Mouse (Mus musculus) intestine, embryonic 15.5 days (tissue): ENCODE data around the gene Tmem72. TPM values are rescaled to one million over a fixed set of nuclear protein-coding genes. Genes with fewer than 3 reads are reported as not detected.

Source experiments
- ATAC-seq: fragments of 200-750 bp; cut with Nextera tagmentation; 2 replicates; pipeline ENCODE4 v1.8.0; 2017; ENCODE audit warnings: moderate TSS enrichment, moderate library complexity
- H3K27ac ChIP-seq: fragments of 300-500 bp; sonication (generic); 2 replicates; pipeline ENCODE4 v1.5.1; 2015; ENCODE audit warnings: mild to moderate bottlenecking, inconsistent platforms
- H3K27me3 ChIP-seq: fragments of 300-500 bp; sonication (generic); replicated peaks from 2 replicates; pipeline ENCODE4 v1.6.1; 2015; ENCODE audit warnings: inconsistent platforms
- H3K36me3 ChIP-seq: fragments of 300-500 bp; sonication (generic); 2 replicates; pipeline ENCODE4 v1.6.1; 2015; ENCODE audit warnings: inconsistent platforms
- H3K4me1 ChIP-seq: fragments of 300-500 bp; sonication (generic); replicated peaks from 2 replicates; pipeline ENCODE4 v1.6.1; 2015; ENCODE audit warnings: inconsistent platforms
- H3K4me2 ChIP-seq: fragments of 300-500 bp; sonication (generic); replicated peaks from 2 replicates; pipeline ENCODE4 v1.6.1; 2015; ENCODE audit warnings: mild to moderate bottlenecking, inconsistent platforms
- H3K4me3 ChIP-seq: fragments of 300-500 bp; sonication (generic); replicated peaks from 2 replicates; pipeline ENCODE4 v1.5.1; 2015; ENCODE audit warnings: inconsistent platforms
- H3K9ac ChIP-seq: fragments of 300-500 bp; sonication (generic); 2 replicates; pipeline ENCODE4 v1.6.1; 2015; ENCODE audit warnings: inconsistent platforms
- H3K9me3 ChIP-seq: fragments of 300-500 bp; sonication (generic); 2 replicates; pipeline ENCODE4 v1.6.1; 2016; ENCODE audit warnings: inconsistent platforms
- WGBS: fragments of 180-500 bp; shearing (Covaris S2); methylation state at CpG from one replicate; pipeline ENCODE4 v1.1.7; 2015; 5-methylcytosine and 5-hydroxymethylcytosine counted together
- polyA plus RNA-seq: library from polyadenylated mRNA; unstranded; fragments of >200 nt; fragmentation: Nextera tagmentation; extraction: Ambion mirVana; gene quantifications from 2 replicates; pipeline ENCODE4 v1.2.1, GENCODE M21; 2015

Gene Tmem72
- polyA plus RNA-seq, 1 experiment from 2014 or later, result 0.01 TPM

GRCm38 (mm10) chr6:116664031-116664430, 52.7 kb downstream of the Tmem72 start:
- Histone ChIP-seq H3K9me3 (no peaks in the 10 kb centered on the region), H3K9ac (no peak overlapping the region), H3K36me3 (no peaks in the 10 kb centered on the region), H3K4me2 (no peak overlapping the region), H3K27me3 (no peaks in the 10 kb centered on the region), H3K4me3 (no peak overlapping the region), H3K4me1 (no peaks in the 10 kb centered on the region), H3K27ac (0 out of 2 replicates have a peak overlapping the region, but pooled peaks have one; percentile 17)
- 83% methylated on average over 6 of the region's 6 CpGs for WGBS
- ATAC-seq, result no peak

DNA sequence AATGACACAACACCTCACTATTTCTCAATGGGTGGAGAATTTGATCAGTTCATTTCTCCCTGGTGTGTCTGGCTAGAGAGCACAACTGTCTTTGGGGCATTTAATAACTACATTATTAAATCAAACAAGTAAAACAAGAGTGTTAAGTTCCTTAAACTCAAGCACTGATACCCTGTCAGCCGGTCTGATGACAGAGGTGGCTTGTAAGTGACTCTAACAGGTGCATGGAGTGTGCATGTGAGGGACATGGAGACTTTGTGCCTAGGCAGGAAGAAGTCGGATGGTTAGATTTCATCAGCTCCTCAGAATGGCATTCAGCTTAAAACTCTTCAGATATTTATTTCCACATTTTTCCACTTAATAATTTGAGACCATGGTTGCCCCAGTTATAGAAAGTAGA, 53.3 kb downstream of the Tmem72 start:
- H3K9me3 ChIP-seq, result no peaks in the 10 kb centered on the region
- H3K27me3 ChIP-seq, result no peaks in the 10 kb centered on the region
- H3K27ac ChIP-seq, result no peak overlapping the region
- H3K4me2 ChIP-seq, result no peak overlapping the region
- no peak overlapping the region for H3K4me3 ChIP-seq
- H3K9ac ChIP-seq, result no peak overlapping the region
- ATAC-seq, result no peak
- no peaks in the 10 kb centered on the region for H3K36me3 ChIP-seq
- no peaks in the 10 kb centered on the region for H3K4me1 ChIP-seq
- WGBS, result 84% methylated on average over 2 of the region's 2 CpGs

- no peak overlapping the region for H3K4me2 ChIP-seq
- peaks cover 11% of the 10 kb centered on the region; the same call in 1 of the 2 replicates for H3K4me1 ChIP-seq
- no peak overlapping the region for H3K9ac ChIP-seq
- H3K27ac ChIP-seq, result no peak overlapping the region
- peak; percentile 67 for ATAC-seq
- no peaks in the 10 kb centered on the region for H3K9me3 ChIP-seq
- H3K27me3 ChIP-seq, result no peaks in the 10 kb centered on the region
- no peak overlapping the region for H3K4me3 ChIP-seq
- 59% methylated on average over 9 of the region's 9 CpGs for WGBS
- no peaks in the 10 kb centered on the region for H3K36me3 ChIP-seq
These were observed 62.8 kb downstream of the Tmem72 start for GRCm38 (mm10) chr6:116653684-116654454.

DNA sequence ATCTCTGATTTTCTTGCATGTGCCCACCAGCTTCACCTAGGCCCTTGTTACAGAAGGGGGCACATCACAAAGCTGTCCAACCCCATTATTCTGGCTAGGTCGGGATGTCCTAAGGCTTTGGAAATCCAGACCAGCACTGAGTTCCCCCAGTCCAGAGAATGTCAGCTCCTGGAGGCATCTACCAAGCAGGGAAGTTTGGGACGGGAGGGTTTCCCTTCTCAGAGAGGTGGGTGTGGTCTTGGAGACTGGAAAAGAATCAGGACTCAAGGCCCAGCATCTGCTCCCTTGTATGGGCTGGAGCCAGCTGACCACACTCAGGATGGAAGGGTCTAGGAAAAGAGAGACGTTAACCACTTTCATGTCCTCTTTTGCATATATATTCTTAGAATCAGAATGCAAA, 63.5 kb downstream of the Tmem72 start:
- H3K27ac ChIP-seq, result no peak overlapping the region
- H3K9ac ChIP-seq, result no peak overlapping the region
- peaks cover 11% of the 10 kb centered on the region; the same call in 1 of the 2 replicates for H3K4me1 ChIP-seq
- no peaks in the 10 kb centered on the region for H3K27me3 ChIP-seq
- ATAC-seq, result no peak
- no peaks in the 10 kb centered on the region for H3K9me3 ChIP-seq
- 81% methylated on average over 3 of the region's 3 CpGs for WGBS
- H3K36me3 ChIP-seq, result no peaks in the 10 kb centered on the region
- H3K4me3 ChIP-seq, result no peak overlapping the region
- no peak overlapping the region for H3K4me2 ChIP-seq

- no peak overlapping the region; the same call in 1 of the 2 replicates for H3K4me3 ChIP-seq
- no peak overlapping the region; the same call in 1 of the 2 replicates for H3K9ac ChIP-seq
- no peaks in the 10 kb centered on the region for H3K27me3 ChIP-seq
- ATAC-seq, result no peak
- no peak overlapping the region for H3K4me2 ChIP-seq
- 70% methylated on average over 20 of the region's 20 CpGs for WGBS
- no peak overlapping the region for H3K27ac ChIP-seq
- no peaks in the 10 kb centered on the region for H3K36me3 ChIP-seq
- H3K9me3 ChIP-seq, result no peaks in the 10 kb centered on the region
- H3K4me1 ChIP-seq, result peaks cover 14% of the 10 kb centered on the region; the same call in 1 of the 2 replicates
These were observed 65.1 kb downstream of the Tmem72 start for GRCm38 (mm10) chr6:116651437-116652118.

DNA sequence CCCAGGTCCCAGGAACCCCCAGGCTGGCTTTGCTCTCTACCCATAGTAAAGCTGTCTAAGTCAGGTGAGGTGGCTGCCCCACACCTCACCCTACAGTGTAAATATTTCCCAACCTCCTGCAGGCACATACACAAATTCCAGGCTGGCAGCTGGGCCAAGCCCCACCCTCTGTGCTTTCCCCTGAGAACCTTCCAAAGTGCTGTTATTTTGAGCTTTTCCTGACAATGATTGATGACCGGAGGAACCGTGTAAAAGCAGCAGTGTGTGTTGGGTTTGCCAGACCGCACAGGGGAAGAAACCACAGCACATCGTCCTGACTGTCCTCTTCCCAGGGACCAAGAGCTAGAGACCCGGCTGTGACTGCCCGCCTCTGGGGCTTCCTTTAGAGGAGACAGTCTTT, 66.3 kb downstream of the Tmem72 start, which contains the start of gene Depp1:
Gene Depp1, plus strand, starts transcription at position 204 of the 400 bp plus-strand sequence.
- WGBS, result 13% methylated on average over 6 of the region's 6 CpGs
- Histone ChIP-seq H3K4me1 (peaks cover 14% of the 10 kb centered on the region; the same call in 1 of the 2 replicates), H3K27me3 (no peaks in the 10 kb centered on the region), H3K4me2 (peak within 1 kb of the TSS; percentile 31; the same call in 1 of the 2 replicates), H3K4me3 (no peak within 1 kb of the TSS; the same call in 1 of the 2 replicates), H3K27ac (no peak within 1 kb of the TSS), H3K36me3 (no peaks in the 10 kb centered on the region), H3K9ac (no peak within 1 kb of the TSS; the same call in 1 of the 2 replicates), H3K9me3 (no peaks in the 10 kb centered on the region)
- ATAC-seq, result peak; percentile 89

GRCm38 (mm10) chr6:116649811-116650210, 66.9 kb downstream of the Tmem72 start:
- H3K9me3 ChIP-seq, result no peaks in the 10 kb centered on the region
- peaks cover 14% of the 10 kb centered on the region; the same call in 1 of the 2 replicates for H3K4me1 ChIP-seq
- no peak overlapping the region for H3K4me3 ChIP-seq
- no peak; the same call in 1 of the 2 replicates for ATAC-seq
- no peaks in the 10 kb centered on the region for H3K36me3 ChIP-seq
- WGBS, result 66% methylated on average over 7 of the region's 7 CpGs
- no peak overlapping the region for H3K9ac ChIP-seq
- H3K27me3 ChIP-seq, result no peaks in the 10 kb centered on the region
- H3K27ac ChIP-seq, result no peak overlapping the region
- no peak overlapping the region for H3K4me2 ChIP-seq

GRCm38 (mm10) chr6:116647763-116648162, 69.0 kb downstream of the Tmem72 start:
- Histone ChIP-seq H3K27ac (no peak overlapping the region), H3K4me2 (no peak overlapping the region), H3K27me3 (no peaks in the 10 kb centered on the region), H3K9ac (no peak overlapping the region), H3K9me3 (no peaks in the 10 kb centered on the region), H3K4me3 (no peak overlapping the region), H3K4me1 (peaks cover 10% of the 10 kb centered on the region; the same call in 1 of the 2 replicates), H3K36me3 (no peaks in the 10 kb centered on the region)
- no peak for ATAC-seq
- WGBS, result 81% methylated on average over 12 of the region's 12 CpGs

DNA sequence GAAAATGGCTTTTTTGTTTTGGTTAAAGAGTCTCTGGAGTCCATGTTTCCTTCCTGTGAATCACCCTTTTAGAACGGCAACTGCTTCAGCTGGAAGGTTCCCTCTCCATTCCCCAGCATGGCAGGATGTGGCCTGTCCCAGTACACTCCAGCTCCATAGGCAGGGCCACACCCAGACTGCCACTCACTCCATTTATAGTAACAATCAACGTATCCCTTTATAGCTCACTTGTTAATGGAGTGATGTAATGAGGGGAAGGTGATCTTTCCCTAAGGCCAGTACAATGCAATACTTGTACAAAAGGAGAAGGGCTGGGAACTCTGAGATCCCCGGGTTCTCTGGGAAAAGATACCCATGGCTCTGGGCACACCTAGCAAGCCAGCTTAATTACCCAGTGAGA, 72.4 kb downstream of the Tmem72 start:
- WGBS, result 45% methylated on average over 3 of the region's 3 CpGs
- 0 out of 2 replicates have a peak, but pooled peaks cover 3% of the 10 kb centered on the region for H3K4me1 ChIP-seq
- H3K9ac ChIP-seq, result no peak overlapping the region

GRCm38 (mm10) chr6:116643881-116644280, 72.8 kb downstream of the Tmem72 start:
- Histone ChIP-seq H3K36me3 (no peaks in the 10 kb centered on the region), H3K9me3 (no peaks in the 10 kb centered on the region), H3K9ac (no peak overlapping the region), H3K4me1 (0 out of 2 replicates have a peak, but pooled peaks cover 3% of the 10 kb centered on the region), H3K4me3 (no peak overlapping the region), H3K27me3 (no peaks in the 10 kb centered on the region), H3K27ac (no peak overlapping the region), H3K4me2 (no peak overlapping the region)
- WGBS, result 57% methylated on average over 4 of the region's 4 CpGs
- no peak for ATAC-seq

More for the DNA sequence above, 72.4 kb downstream of the Tmem72 start:
- Histone ChIP-seq H3K36me3 (no peaks in the 10 kb centered on the region), H3K4me3 (no peak overlapping the region), H3K9me3 (no peaks in the 10 kb centered on the region), H3K27me3 (no peaks in the 10 kb centered on the region), H3K27ac (no peak overlapping the region), H3K4me2 (no peak overlapping the region)
- peak; percentile 55; the same call in 1 of the 2 replicates for ATAC-seq

DNA sequence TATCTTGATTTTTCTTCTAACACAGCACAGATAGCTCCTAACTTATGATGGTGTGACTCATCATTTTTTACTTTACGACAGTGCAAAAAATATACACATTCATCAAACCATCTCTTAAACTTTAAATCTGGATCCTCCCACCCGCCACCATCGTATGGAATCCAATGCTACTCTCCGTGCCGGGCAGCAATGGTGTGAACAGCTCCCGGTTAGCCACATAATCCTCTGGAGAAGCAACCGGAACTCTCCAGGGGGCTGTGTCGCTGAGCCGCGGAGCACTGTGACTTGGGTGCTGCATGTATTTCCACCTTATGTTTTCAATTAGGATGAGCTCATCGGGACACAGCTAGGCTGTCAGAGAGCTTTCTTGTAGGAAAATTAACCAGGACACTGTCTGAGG, 73.8 kb downstream of the Tmem72 start:
- no peak overlapping the region for H3K4me2 ChIP-seq
- no peak overlapping the region for H3K9ac ChIP-seq
- no peaks in the 10 kb centered on the region for H3K36me3 ChIP-seq
- H3K27me3 ChIP-seq, result no peaks in the 10 kb centered on the region
- 0 out of 2 replicates have a peak, but pooled peaks cover 3% of the 10 kb centered on the region for H3K4me1 ChIP-seq
- no peak for ATAC-seq
- H3K9me3 ChIP-seq, result no peaks in the 10 kb centered on the region
- no peak overlapping the region for H3K27ac ChIP-seq
- H3K4me3 ChIP-seq, result no peak overlapping the region
- 84% methylated on average over 11 of the region's 11 CpGs for WGBS

DNA sequence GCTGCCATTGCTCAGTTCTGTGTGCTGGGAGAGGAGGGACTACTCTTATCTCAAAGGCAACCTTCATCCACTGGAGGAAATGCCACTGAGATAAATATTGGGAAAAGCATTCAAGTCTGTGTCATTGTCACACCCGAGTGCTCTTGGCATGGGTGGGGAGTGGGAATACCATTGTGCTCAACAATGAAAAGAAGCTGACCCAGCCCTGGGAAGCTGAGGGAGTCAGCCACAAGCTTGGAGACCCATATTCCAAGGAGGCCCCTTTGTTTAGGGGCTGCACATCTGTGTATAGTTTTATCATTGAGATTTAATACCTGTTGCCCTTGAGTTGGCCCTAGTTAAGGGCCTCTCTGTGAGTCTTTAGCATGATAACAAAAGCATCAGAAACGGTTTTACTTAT, 77.0 kb downstream of the Tmem72 start:
- Histone ChIP-seq H3K4me2 (no peak overlapping the region), H3K27ac (no peak overlapping the region), H3K4me1 (peaks cover 6% of the 10 kb centered on the region), H3K9me3 (no peaks in the 10 kb centered on the region), H3K4me3 (no peak overlapping the region), H3K36me3 (no peaks in the 10 kb centered on the region), H3K27me3 (no peaks in the 10 kb centered on the region), H3K9ac (no peak overlapping the region)
- ATAC-seq, result no peak
- WGBS, result 56% methylated on average over 2 of the region's 2 CpGs
